Mouse (Mus musculus) limb, embryonic 11.5 days (tissue): ENCODE results near the gene Gm21883. TPM values are rescaled to one million over a fixed set of nuclear protein-coding genes. Genes with fewer than 3 reads are reported as not detected.
"Not testable (repeated sequence)": the region's sequence is repeated elsewhere in the genome, so short reads cannot be mapped to it uniquely, and the experiment has no call there.

Experiments
- ATAC-seq: fragments of 200-750 bp; cut with Nextera tagmentation; 2 replicates; pipeline ENCODE4 v1.8.0; 2017; ENCODE audit warnings: low read depth; ENCODE audit not compliant: insufficient number of reproducible peaks, low FRiP score, low TSS enrichment
- DNase-seq: peaks from one replicate; pipeline ENCODE4 v3.0.0-alpha.2; 2015; ENCODE audit warnings: low spot score
- H3K27ac ChIP-seq: fragments of 300-500 bp; sonication (generic); replicated peaks from 2 replicates; pipeline ENCODE4 v1.5.1; 2014; ENCODE audit warnings: low read depth, mild to moderate bottlenecking, low read length
- H3K27me3 ChIP-seq: fragments of 300-500 bp; sonication (generic); 2 replicates; pipeline ENCODE4 v1.6.1; 2014; ENCODE audit warnings: mild to moderate bottlenecking, low read length, mixed read lengths; ENCODE audit not compliant: control insufficient read depth, insufficient read depth
- H3K36me3 ChIP-seq: fragments of 300-500 bp; sonication (generic); 2 replicates; pipeline ENCODE4 v1.6.1; 2014; ENCODE audit warnings: mild to moderate bottlenecking, low read length, moderate library complexity, mixed read lengths; ENCODE audit not compliant: control insufficient read depth, insufficient read depth
- H3K4me1 ChIP-seq: fragments of 300-500 bp; sonication (generic); 2 replicates; pipeline ENCODE4 v1.6.1; 2014; ENCODE audit warnings: low read length, mixed read lengths; ENCODE audit not compliant: control insufficient read depth, insufficient read depth
- H3K4me2 ChIP-seq: fragments of 300-500 bp; sonication (generic); 2 replicates; pipeline ENCODE4 v1.6.1; 2014; ENCODE audit warnings: low read depth, mild to moderate bottlenecking, moderate library complexity; ENCODE audit not compliant: severe bottlenecking
- H3K4me3 ChIP-seq: fragments of 300-500 bp; sonication (generic); 2 replicates; pipeline ENCODE4 v1.5.1; 2014; ENCODE audit warnings: low read depth, low read length
- H3K9ac ChIP-seq: fragments of 300-500 bp; sonication (generic); 2 replicates; pipeline ENCODE4 v1.6.1; 2014; ENCODE audit warnings: mild to moderate bottlenecking, low read length
- H3K9me3 ChIP-seq: fragments of 300-500 bp; sonication (generic); 2 replicates; pipeline ENCODE4 v1.6.1; 2016; ENCODE audit warnings: low read length; ENCODE audit not compliant: control insufficient read depth
- WGBS: fragments of 180-500 bp; shearing (Covaris S2); extraction: QIAGEN DNeasy Blood & Tissue Kit; methylation state at CpG from one replicate; pipeline ENCODE4 v1.1.7; 2014; 5-methylcytosine and 5-hydroxymethylcytosine counted together
- polyA plus RNA-seq: library from polyadenylated mRNA; unstranded; fragments of >200 nt; fragmentation: Nextera tagmentation; extraction: Ambion mirVana; gene quantifications from 2 replicates; pipeline ENCODE4 v1.2.1, GENCODE M21; 2014

The Gm21883 gene
- not detected in 2 replicates for polyA plus RNA-seq

DNA sequence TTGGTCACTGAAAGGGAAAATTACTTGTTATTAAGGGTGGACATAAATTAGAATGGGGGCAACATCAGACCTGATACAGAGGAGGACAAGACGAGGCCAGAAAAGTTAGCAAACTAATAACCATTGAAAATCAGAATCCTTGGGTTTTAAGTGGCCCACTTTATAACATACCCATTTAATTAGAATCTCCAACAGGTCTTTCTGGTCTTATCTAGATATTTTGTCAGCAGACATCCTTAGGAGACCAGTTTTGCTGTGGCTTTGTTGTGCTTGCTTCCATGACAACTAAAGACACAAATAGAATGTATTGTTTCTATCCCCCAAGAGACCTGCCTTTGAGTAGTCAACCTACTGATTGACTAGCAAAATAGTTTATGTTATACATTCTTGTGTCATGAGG lies at the start of gene Gm21883:
Gm21883 (minus strand) TSS at position 101 of the 400 bp plus-strand sequence.
- not testable (repeated sequence) for H3K4me2 ChIP-seq, H3K36me3 ChIP-seq, H3K9ac ChIP-seq, H3K4me3 ChIP-seq, H3K27me3 ChIP-seq, ATAC-seq, H3K9me3 ChIP-seq, DNase-seq, H3K4me1 ChIP-seq, H3K27ac ChIP-seq
- WGBS = no CpG with 5 or more reads among the region's 1 CpGs

DNA sequence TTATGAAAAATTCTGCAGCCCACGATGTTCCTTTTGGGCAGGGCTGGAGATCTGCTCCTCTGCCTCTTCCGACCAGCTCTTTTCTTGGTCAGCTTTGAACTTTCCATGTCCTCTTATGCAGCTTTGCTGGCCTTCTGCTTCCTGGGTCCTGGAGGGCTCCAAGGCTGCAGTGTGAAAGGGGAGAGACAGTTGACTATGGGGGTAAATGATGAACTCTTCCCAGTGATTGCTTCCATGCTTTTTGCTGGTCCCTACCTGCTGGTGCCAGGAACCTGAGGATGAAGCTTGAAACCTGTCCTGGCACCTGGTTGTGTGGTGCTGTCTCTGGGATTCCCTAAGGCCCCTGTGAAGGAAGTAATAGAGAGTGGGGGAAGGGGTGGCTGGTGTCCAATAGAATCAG lies 44.7 kb upstream of the Gm21883 start, which contains the start of gene Spin2e:
Spin2e (minus strand) TSS at position 101 of the 400 bp plus-strand sequence.
- not testable (repeated sequence) for H3K4me1 ChIP-seq, ATAC-seq, H3K4me3 ChIP-seq, H3K9ac ChIP-seq, H3K36me3 ChIP-seq, H3K9me3 ChIP-seq, H3K27me3 ChIP-seq, H3K4me2 ChIP-seq, DNase-seq, H3K27ac ChIP-seq
- 78% methylated on average over 1 of the region's 2 CpGs for WGBS

Other genes starting within 250 kb of the Gm21883 start
- not detected in 2 replicates for gene Btbd35f26, start 237.8 kb downstream of the Gm21883 start, polyA plus RNA-seq
- not detected in 2 replicates for gene Btbd35f19, start 190.4 kb downstream of the Gm21883 start, polyA plus RNA-seq
- gene Spin2e, start 44.6 kb upstream of the Gm21883 start, polyA plus RNA-seq = not detected in 2 replicates
- not detected in 2 replicates for gene Btbd35f25, start 142.9 kb upstream of the Gm21883 start, polyA plus RNA-seq